Mouse (Mus musculus) adrenal gland, postnatal 10 days (tissue): ENCODE data around the gene Fus. TPM values are rescaled to one million over a fixed set of nuclear protein-coding genes. Genes with fewer than 3 reads are reported as not detected.

ENCODE experiments used
- total RNA-seq, 2 experiments: library from RNA; stranded (reverse); gene quantifications; 2 replicates each; pipeline ENCODE4 v1.2.3; 2021

Gene Fus
- total RNA-seq, 2 experiments from 2014 or later, result 261 to 396 TPM

Other genes starting within 250 kb of the Fus start
- not detected for gene Ctf2, start 235.3 kb upstream of the Fus start, total RNA-seq
- gene Fbxl19, start 222.9 kb upstream of the Fus start, total RNA-seq, result 10 to 100 TPM; 12.3 to 18.5 TPM
- gene Orai3, start 197.6 kb upstream of the Fus start, total RNA-seq, result 10 to 100 TPM; 31.5 to 32.0 TPM
- 10 to 100 TPM; 35.9 to 46.6 TPM for gene Setd1a, start 190.8 kb upstream of the Fus start, total RNA-seq
- gene Gm49388, start 181.8 kb upstream of the Fus start, total RNA-seq, result 1 to 10 TPM; 4.7 to 5.6 TPM
- 10 to 100 TPM; 57.1 to 73.1 TPM for gene Hsd3b7, start 166.9 kb upstream of the Fus start, total RNA-seq
- 10 to 100 TPM; 67.8 to 94.9 TPM for gene Stx4a, start 143.2 kb upstream of the Fus start, total RNA-seq
- 1 to 10 TPM; 6.9 to 9.4 TPM for gene Stx1b, start 142.9 kb upstream of the Fus start, total RNA-seq
- 10 to 100 TPM; 29.8 to 35.6 TPM for gene Zfp646, start 91.2 kb upstream of the Fus start, total RNA-seq
- gene Zfp668, start 90.6 kb upstream of the Fus start, total RNA-seq, result 1 to 10 TPM; 5.4 to 9.5 TPM
- gene Prss53, start 76.5 kb upstream of the Fus start, total RNA-seq, result 1 to 10 TPM in 1 of 2 experiments, under 1 TPM in 1; 0.72 to 1.2 TPM
- gene Gm21974, start 72.0 kb upstream of the Fus start, total RNA-seq, result not detected
- gene Vkorc1, start 71.8 kb upstream of the Fus start, total RNA-seq, result 100 to 1,000 TPM in 1 of 2 experiments, 10 to 100 TPM in 1; 84.3 to 112 TPM
- gene Bckdk, start 63.4 kb upstream of the Fus start, total RNA-seq, result 100 to 1,000 TPM; 124 to 135 TPM
- gene Kat8, start 54.9 kb upstream of the Fus start, total RNA-seq, result 10 to 100 TPM; 22.5 to 24.7 TPM
- under 1 TPM; 0.45 to 0.96 TPM for gene Prss8, start 37.4 kb upstream of the Fus start, total RNA-seq
- 10 to 100 TPM; 11.5 to 12.4 TPM for gene Prss36, start 20.7 kb upstream of the Fus start, total RNA-seq
- 1 to 10 TPM; 5.6 to 8.0 TPM for gene Pycard, start 26.4 kb downstream of the Fus start, total RNA-seq
- gene Trim72, start 36.5 kb downstream of the Fus start, total RNA-seq, result 10 to 100 TPM in 1 of 2 experiments, 1 to 10 TPM in 1; 5.2 to 24.5 TPM
- gene Itgam, start 95.2 kb downstream of the Fus start, total RNA-seq, result 1 to 10 TPM; 5.4 to 5.9 TPM
- under 1 TPM in 1 of 2 experiments, not detected in 1; 0.09 TPM for gene Gm49368, start 95.2 kb downstream of the Fus start, total RNA-seq
- 1 to 10 TPM in 1 of 2 experiments, under 1 TPM in 1; 0.54 to 1.5 TPM for gene Itgax, start 162.1 kb downstream of the Fus start, total RNA-seq
- gene Itgad, start 186.9 kb downstream of the Fus start, total RNA-seq, result under 1 TPM; 0.57 to 0.91 TPM
- 100 to 1,000 TPM in 1 of 2 experiments, 10 to 100 TPM in 1; 25.0 to 167 TPM for gene Cox6a2, start 238.9 kb downstream of the Fus start, total RNA-seq